Mouse (Mus musculus) spleen, adult 2 months (tissue): Measurements from ENCODE around the gene Kdr.

Experiments
- CTCF ChIP-seq: fragments of 200-500 bp; IDR thresholded peaks from 2 replicates; pipeline ENCODE4 v1.5.1; 2011; ENCODE audit warnings: mild to moderate bottlenecking, inconsistent platforms; ENCODE audit not compliant: insufficient read depth, insufficient read length, insufficient replicate concordance; ENCODE audit errors: extremely low read depth
- POLR2A ChIP-seq: fragments of 200-500 bp; IDR thresholded peaks from 2 replicates; pipeline ENCODE4 v1.6.1; 2011; ENCODE audit warnings: low read depth, low read length, inconsistent platforms

GRCm38 (mm10) chr5:75952131-75952795, 26.0 kb downstream of the Kdr start:
- no peak for TF ChIP-seq CTCF
- no peak for TF ChIP-seq POLR2A
